Mouse (Mus musculus) kidney, adult 2 months (tissue): ENCODE data around the gene Pou1f1.

Experiments used
- CTCF ChIP-seq: fragments of 200-500 bp; conservative IDR thresholded peaks from 2 replicates; pipeline ENCODE4 v1.5.1; 2011; ENCODE audit warnings: low read depth, mild to moderate bottlenecking, control low read depth, low read length, moderate library complexity, mixed read lengths; ENCODE audit not compliant: insufficient read depth, insufficient read length
- POLR2A ChIP-seq: fragments of 200-500 bp; IDR thresholded peaks from one replicate; pipeline ENCODE4 v1.6.1; 2011; ENCODE audit warnings: low read depth, low read length, control low read depth

DNA sequence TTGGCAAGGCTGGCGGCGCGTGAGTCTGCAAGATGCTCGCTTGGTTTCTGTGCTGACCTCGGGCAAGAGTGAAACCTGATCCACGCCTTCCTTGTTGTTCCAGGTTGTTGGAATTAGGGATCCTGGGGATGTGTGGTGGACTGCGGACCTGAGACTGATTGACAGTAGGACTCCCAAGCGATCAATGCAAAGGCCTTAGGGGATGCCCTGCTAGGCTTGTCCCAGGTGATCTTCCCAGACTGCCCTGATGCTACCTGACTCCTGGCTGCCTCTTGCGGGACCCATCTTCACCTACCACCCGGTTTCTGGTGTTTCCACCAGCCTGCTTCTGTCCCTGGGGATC is 42.5 kb downstream of the Pou1f1 start:
- TF ChIP-seq POLR2A (no peak), CTCF (no peak)
